Mouse (Mus musculus) kidney, adult 8-10 months (tissue): ENCODE data around the gene Gpr88.
"Not testable (repeated sequence)": the region's sequence is repeated elsewhere in the genome, so short reads cannot be mapped to it uniquely, and the experiment has no call there.

Experiments
- DNase-seq, 2 experiments: peaks; one replicate each; pipeline ENCODE4 v3.0.0; 2022

Gene Gpr88

GRCm38 (mm10) chr3:116237527-116237926 is 15.8 kb downstream of the Gpr88 start:
- DNase-seq: no peak

DNA sequence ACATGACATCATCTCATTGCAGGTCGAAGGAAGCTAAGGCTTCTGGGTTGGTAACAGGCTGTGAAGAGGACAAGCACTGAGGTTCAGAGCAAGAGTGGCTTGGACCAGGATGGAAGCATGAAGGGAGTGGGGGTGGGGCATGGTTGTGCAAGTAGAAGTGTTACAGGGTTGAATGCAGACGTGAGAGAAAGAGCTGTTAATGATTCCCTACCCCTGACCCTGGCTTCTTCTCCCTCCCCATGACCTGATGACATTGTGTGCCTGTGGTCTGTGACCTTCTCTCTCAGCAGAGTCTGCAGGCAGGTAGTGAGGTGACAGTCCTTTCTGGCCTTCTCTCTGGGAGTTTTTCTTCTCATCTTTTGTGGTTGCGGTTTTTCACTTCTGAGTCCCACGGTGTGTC is 16.4 kb downstream of the Gpr88 start:
- no peak for DNase-seq

DNA sequence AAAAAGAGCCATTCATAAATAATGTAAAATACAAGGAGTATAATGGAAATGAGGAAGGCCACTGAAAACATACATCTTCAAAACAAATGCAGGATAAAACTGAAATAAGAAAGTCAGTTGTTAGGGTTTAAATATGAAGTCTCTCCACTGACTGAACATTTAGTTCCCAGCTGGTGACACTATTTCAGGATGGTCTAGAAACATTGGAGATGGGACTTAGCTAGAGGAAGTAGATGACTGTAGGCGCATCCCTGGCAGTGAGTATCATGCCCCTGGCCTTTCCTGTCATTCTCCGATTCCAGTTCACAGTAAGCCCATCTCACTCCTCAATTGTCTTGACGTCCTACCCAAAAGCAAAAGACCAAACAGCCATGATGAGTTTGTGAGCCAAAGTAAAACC is 19.8 kb downstream of the Gpr88 start:
- no peak for DNase-seq

GRCm38 (mm10) chr3:116232763-116233162 is 20.5 kb downstream of the Gpr88 start:
- DNase-seq: no peak

- DNase-seq: no peak
These were observed 24.0 kb downstream of the Gpr88 start for GRCm38 (mm10) chr3:116229336-116229735.

DNA sequence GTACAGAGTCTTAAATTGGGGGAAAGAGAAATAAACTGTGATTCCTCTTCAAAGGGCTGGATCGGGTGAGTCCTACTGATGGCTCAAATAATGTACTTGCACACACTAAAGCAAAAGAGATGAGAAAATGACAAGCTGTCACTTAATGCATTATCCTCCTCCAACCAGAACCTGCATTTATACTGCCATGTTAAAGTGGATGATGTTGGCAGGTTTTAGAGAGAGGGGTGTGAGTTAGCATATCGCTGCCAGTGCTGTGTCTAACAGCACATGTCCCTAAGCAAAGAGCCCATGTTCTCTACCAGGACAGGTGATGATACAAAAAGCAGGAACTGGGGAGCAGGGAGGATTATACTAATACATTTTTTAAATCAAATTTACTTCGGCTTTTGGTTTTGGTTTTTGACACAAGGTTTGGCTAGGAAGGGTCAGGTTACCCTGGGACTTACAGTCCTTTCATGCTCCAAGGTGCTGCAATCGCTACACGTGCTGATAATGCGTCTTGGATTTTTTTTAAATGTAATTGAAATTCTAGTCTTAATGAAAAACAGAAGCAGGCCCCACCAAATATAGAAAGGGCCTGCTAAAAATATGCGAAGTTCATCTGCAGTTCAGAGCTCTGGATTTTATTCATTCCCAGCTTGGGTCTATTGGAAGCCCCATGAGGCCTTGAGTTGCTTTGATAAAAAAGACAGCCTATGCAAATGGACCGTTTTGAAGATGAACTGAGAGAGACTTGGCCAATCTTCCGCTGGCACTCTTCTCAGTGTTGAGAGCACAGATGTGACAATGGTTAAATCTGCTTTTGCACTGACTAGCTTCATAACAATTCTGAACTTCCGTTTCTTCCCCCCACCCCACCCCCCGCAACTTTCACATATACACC is 24.7 kb downstream of the Gpr88 start:
- no peak for DNase-seq

DNA sequence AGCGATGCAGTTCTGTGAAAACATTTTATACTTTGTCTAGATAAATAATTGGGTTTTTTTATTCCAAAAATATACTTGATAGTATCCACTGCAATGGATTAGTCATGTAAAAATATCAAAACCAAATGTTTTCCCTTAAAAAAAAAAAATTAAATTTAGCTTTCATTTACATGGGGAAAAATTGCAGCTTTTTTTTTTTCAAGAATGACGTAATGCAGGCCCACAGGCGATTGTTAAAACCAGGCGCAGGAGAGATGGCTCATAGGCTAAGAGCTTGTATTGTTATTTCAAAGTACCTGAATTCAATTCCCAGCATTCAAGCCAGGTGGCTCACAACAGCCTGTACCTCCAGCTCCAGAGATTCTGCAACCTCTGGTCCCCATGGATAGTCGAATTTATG is 25.9 kb downstream of the Gpr88 start:
- no peak for DNase-seq

DNA sequence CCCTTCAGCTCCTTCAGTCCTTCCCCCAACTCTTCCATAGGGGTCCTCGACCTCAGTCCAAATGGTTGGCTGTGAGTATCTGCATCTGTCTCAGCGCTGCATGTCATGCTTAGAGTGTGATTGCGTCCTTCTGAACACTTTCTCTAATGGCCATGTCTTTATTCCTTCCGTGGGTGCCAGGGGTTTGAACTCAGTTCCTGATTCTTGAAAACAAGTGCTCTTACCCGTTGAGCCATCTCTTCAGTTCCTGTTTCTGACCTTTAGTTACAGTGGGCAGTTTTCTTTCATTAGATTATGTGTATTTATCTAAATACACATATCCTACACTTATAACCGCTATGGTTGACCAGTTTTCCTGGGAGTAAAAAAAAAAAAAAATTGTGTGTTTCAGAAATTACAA is 26.4 kb downstream of the Gpr88 start:
- no peak for DNase-seq

DNA sequence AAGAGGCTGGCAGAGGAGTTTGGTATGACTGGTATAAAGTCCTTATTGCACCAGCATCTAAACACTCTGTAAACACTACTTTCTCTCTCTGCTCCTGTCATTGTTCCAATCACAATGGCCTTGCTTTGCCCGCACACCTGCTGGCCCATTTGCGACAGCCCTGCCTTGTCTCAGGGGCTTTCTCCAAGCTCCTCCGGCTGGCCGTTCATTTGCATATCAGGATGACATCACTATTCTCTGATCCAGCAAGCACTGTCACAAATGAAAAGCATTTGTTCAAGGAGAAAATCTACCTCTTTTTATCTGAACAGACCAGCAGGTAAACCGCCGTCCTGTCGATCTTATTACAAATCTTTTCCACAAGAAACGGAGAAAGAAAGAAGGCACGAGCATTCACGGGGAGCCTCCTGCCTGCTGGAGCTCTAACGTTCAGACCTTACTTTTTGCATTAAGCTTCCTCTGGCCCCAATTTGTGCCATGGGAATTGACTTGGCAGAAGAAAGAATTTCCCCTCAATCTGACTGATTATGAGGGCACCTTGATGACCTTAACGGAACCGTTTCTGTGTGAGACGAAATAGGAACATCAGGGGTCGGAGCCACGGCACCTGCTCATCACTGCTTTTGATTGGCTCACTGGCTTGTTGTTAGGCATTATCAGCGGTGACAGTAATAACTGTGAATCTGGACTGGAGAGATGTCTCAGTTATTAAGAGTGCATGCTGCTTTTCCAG is 30.6 kb downstream of the Gpr88 start:
- no peak for DNase-seq

DNA sequence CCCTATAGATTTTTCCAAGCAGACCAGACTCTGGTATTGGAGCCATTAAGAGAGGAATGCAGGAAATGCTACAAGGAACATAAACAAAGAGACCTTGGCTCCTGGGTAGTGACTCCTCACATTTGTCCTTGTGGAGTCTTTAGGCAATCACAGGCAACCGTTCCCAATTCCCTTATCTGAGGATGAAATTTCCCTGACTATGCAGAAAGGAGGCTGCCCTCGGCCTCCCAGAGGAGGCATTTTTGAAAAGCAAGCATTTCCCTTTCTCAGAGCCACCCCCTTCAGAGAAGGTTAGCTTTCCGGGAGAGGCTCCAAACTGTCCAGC is 31.7 kb downstream of the Gpr88 start:
- peak in 1 of 2 experiments; percentile 17 for DNase-seq

GRCm38 (mm10) chr3:116220980-116221685 is 32.2 kb downstream of the Gpr88 start:
- no peak for DNase-seq

GRCm38 (mm10) chr3:116217398-116217797 is 35.9 kb downstream of the Gpr88 start:
- DNase-seq: not testable (repeated sequence)

- DNase-seq: no peak
These were observed 37.0 kb downstream of the Gpr88 start for GRCm38 (mm10) chr3:116216261-116216660.

- DNase-seq: no peak
These were observed 41.7 kb downstream of the Gpr88 start for GRCm38 (mm10) chr3:116211639-116212038.

- peak in 1 of 2 experiments; percentile 26 for DNase-seq
These were observed 42.6 kb downstream of the Gpr88 start for GRCm38 (mm10) chr3:116210720-116211121.

- no peak for DNase-seq
These were observed 44.1 kb downstream of the Gpr88 start for GRCm38 (mm10) chr3:116209214-116209613.

- DNase-seq: no peak
These were observed 46.9 kb downstream of the Gpr88 start for GRCm38 (mm10) chr3:116206306-116206834.

DNA sequence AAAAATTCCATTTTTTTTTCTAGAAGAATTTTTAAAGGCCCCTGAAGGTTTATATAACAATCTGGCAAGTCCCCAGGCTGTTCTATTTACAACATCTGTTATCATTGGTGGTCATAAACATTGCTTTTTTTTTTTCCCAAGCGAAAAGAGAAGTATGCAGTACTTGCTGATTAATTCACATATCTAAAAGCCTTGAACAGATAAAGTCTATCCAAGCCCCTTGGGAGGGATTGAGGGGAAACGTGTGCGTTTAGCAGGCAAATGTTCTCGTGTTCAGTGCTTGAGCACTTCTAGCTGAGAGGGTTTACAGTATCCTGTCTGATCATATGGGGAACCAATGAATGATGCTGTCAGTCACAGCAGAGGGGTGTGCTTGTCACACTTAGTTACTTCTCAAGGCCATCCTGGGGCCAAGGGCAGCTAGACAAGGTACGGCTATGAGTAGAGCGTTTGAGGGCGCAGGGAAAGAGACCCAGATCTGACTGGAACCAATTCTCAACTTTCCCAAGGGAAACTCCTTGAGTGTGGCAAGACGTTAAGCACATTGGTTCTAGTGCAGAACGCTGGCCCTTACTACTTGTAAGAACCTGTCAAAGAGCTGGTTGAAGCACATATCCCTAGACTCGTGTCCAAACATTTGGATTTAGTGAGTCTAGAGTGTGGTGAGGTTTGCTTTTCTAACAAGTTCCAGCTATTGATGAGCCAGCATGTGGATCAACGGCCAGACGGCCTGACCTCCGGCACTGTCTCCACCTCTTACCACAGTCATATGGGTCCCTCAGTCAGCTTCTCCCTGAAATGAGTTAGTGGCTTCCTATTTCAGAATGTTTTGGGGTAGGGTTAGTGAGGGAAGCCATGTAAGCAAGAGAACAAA is 47.7 kb downstream of the Gpr88 start:
- no peak for DNase-seq

- DNase-seq: no peak
These were observed 48.7 kb downstream of the Gpr88 start for GRCm38 (mm10) chr3:116204643-116205042.

GRCm38 (mm10) chr3:116203942-116204341 is 49.4 kb downstream of the Gpr88 start:
- peak; percentile 65 to 78 for DNase-seq

DNA sequence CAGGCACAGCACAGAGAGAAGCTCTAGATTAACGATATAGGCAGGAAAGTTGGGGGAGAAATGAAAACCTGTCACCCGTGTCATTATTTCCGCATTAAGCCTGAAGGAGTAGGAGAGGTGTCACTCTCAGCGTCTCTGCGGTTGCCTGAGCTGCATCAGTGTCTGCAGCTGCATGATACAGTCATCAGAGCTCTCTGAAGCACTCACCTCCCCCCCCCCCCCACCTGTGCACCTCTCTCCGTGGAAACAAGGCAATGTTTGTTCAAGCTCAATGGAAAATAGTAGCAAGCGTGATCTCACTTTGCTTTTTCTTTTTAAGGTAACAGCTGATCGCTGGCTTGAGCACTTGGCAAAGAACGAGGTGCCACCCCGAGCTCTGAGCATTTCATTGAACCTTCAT is 53.2 kb downstream of the Gpr88 start:
- no peak for DNase-seq
